Mouse (Mus musculus) heart, embryonic 16.5 days (tissue): ENCODE results near the gene Olfr1228. TPM values are rescaled to one million over a fixed set of nuclear protein-coding genes. Genes with fewer than 3 reads are reported as not detected.

Source experiments
- ATAC-seq: fragments of 200-750 bp; cut with Nextera tagmentation; replicated peaks from 2 replicates; pipeline ENCODE4 v1.8.0; 2017; ENCODE audit warnings: moderate number of reproducible peaks; ENCODE audit not compliant: insufficient read depth, low FRiP score; ENCODE audit errors: extremely low read depth
- H3K27ac ChIP-seq: fragments of 300-500 bp; sonication (generic); 2 replicates; pipeline ENCODE4 v1.5.1; 2014; ENCODE audit warnings: mild to moderate bottlenecking, low read length, control low read depth, moderate library complexity
- H3K27me3 ChIP-seq: fragments of 300-500 bp; sonication (generic); 2 replicates; pipeline ENCODE4 v1.6.1; 2014; ENCODE audit warnings: low read length, mixed read lengths; ENCODE audit not compliant: control insufficient read depth, insufficient read depth
- H3K36me3 ChIP-seq: fragments of 300-500 bp; sonication (generic); 2 replicates; pipeline ENCODE4 v1.6.1; 2014; ENCODE audit not compliant: control insufficient read depth, insufficient read depth
- H3K4me1 ChIP-seq: fragments of 300-500 bp; sonication (generic); 2 replicates; pipeline ENCODE4 v1.6.1; 2014; ENCODE audit warnings: low read length, mixed read lengths; ENCODE audit not compliant: control insufficient read depth, insufficient read depth
- H3K4me2 ChIP-seq: fragments of 300-500 bp; sonication (generic); 2 replicates; pipeline ENCODE4 v1.6.1; 2014; ENCODE audit warnings: low read depth, mild to moderate bottlenecking, control low read depth, low read length
- H3K4me3 ChIP-seq: fragments of 300-500 bp; sonication (generic); 2 replicates; pipeline ENCODE4 v1.5.1; 2014; ENCODE audit warnings: mild to moderate bottlenecking, control low read depth, low read length
- H3K9ac ChIP-seq: fragments of 300-500 bp; sonication (generic); 2 replicates; pipeline ENCODE4 v1.6.1; 2014; ENCODE audit warnings: low read length, control low read depth
- H3K9me3 ChIP-seq: fragments of 300-500 bp; sonication (generic); replicated peaks from 2 replicates; pipeline ENCODE4 v1.6.1; 2016; ENCODE audit warnings: low read length; ENCODE audit not compliant: control insufficient read depth
- WGBS: fragments of 180-500 bp; shearing (Covaris S2); extraction: QIAGEN DNeasy Blood & Tissue Kit; methylation state at CpG from one replicate; pipeline ENCODE4 v1.1.7; 2014; 5-methylcytosine and 5-hydroxymethylcytosine counted together
- polyA plus RNA-seq: library from polyadenylated mRNA; unstranded; fragments of >200 nt; fragmentation: Nextera tagmentation; extraction: Ambion mirVana; gene quantifications from 2 replicates; pipeline ENCODE4 v1.2.1, GENCODE M21; 2015

Olfr1228 gene
- polyA plus RNA-seq, result not detected in 2 replicates

DNA sequence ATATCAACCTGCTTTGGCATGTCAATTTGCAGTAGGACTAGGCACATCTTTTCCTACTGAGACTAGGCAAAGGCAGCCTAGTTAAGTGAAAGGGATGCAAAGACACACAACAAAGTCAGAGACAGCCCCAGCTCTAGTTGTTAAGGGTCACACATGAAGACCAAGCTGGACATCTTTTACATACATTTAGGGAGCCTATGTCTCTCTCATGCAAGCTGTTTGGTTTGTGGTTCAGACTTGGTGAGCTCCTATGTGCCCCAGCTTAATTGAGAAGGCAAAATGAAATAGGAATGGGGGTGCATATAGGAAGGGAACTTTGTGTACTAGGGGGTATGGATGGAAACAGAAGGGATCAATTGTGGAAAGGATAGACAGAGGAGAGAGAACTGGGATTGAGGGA lies at the start of gene Olfr1228:
Olfr1228 (minus strand) TSS at position 101 of the 400 bp plus-strand sequence.
- Histone ChIP-seq H3K36me3 (no peaks in the 10 kb centered on the region), H3K4me2 (no peak within 1 kb of the TSS)

GRCm38 (mm10) chr2:89297168-89297567 lies 43.3 kb upstream of the Olfr1228 start, which contains the start of gene Olfr1230:
TSS of gene Olfr1230 (minus strand) at chr2:89297268.
- Histone ChIP-seq H3K9ac (no peak within 1 kb of the TSS), H3K27ac (no peak within 1 kb of the TSS), H3K36me3 (no peaks in the 10 kb centered on the region), H3K4me1 (no peaks in the 10 kb centered on the region), H3K27me3 (no peaks in the 10 kb centered on the region), H3K9me3 (no peaks in the 10 kb centered on the region), H3K4me2 (no peak within 1 kb of the TSS), H3K4me3 (no peak within 1 kb of the TSS)
- no peak for ATAC-seq
- 80% methylated on average over 1 of the region's 1 CpGs for WGBS

More for the DNA sequence above, at the start of gene Olfr1228:
- Histone ChIP-seq H3K4me1 (no peaks in the 10 kb centered on the region), H3K27ac (no peak within 1 kb of the TSS), H3K9me3 (no peaks in the 10 kb centered on the region), H3K9ac (no peak within 1 kb of the TSS), H3K27me3 (no peaks in the 10 kb centered on the region), H3K4me3 (no peak within 1 kb of the TSS)
- no peak for ATAC-seq

DNA sequence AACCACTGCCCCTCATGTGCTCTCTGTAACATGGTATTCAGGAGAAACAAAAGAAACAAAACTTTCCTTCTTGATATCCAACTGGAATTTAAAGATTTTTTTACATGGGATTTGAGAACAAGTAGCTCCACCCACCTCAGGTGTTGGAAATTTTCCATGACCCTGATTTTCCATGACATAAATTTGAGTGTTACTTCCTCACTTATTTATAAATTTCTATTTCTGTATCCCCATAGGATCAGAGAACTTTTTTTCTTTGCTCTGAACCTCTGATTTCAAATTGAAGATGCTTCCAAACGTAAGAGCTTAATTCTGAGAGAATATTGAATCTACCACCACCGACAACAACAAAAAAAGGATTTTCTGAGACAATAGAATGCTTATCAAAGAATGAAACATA lies 34.1 kb upstream of the Olfr1228 start, which contains the start of gene Olfr1229:
Olfr1229 (minus strand) TSS at position 101 of the 400 bp plus-strand sequence.
- no peak for ATAC-seq

DNA sequence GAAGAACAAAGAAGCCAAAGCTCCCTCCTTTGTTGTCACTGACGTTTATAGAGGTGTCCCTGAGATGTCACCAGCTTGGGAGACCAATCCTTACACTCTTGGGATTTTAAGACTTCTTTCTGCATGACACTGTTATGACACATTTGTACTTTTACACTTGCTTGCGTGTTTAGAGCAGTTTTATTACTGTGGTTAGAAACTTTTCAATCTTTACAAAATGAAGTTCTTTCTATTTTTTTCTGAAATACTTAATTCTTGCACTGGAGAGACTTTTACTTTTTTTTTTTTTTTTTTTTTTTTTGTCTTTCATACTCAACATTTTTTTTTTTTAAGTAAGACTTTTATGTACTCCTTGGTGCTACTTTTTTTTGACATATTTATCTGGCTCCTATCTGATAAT lies 53.9 kb downstream of the Olfr1228 start, which contains the start of gene Olfr1226:
Olfr1226 (minus strand) TSS at position 101 of the 400 bp plus-strand sequence.
- Histone ChIP-seq H3K9ac (no peak within 1 kb of the TSS), H3K27ac (no peak within 1 kb of the TSS), H3K9me3 (no peaks in the 10 kb centered on the region), H3K4me2 (no peak within 1 kb of the TSS), H3K4me3 (no peak within 1 kb of the TSS), H3K27me3 (no peaks in the 10 kb centered on the region), H3K36me3 (no peaks in the 10 kb centered on the region), H3K4me1 (no peaks in the 10 kb centered on the region)
- WGBS, result 52% methylated on average over 2 of the region's 2 CpGs
- ATAC-seq, result no peak

More for the DNA sequence above, 34.1 kb upstream of the Olfr1228 start, which contains the start of gene Olfr1229:
- WGBS, result 69% methylated on average over 2 of the region's 2 CpGs
- no peak within 1 kb of the TSS for H3K4me2 ChIP-seq
- H3K27me3 ChIP-seq, result no peaks in the 10 kb centered on the region
- H3K4me3 ChIP-seq, result no peak within 1 kb of the TSS
- no peaks in the 10 kb centered on the region for H3K4me1 ChIP-seq
- no peak within 1 kb of the TSS for H3K9ac ChIP-seq
- H3K36me3 ChIP-seq, result no peaks in the 10 kb centered on the region
- no peak within 1 kb of the TSS for H3K27ac ChIP-seq
- H3K9me3 ChIP-seq, result no peaks in the 10 kb centered on the region

Other genes with a start within 250 kb of the Olfr1228 start
- not detected in 2 replicates for gene Olfr1215, start 247.1 kb downstream of the Olfr1228 start, polyA plus RNA-seq
- gene Olfr1216, start 235.7 kb downstream of the Olfr1228 start, polyA plus RNA-seq, result not detected in 2 replicates
- gene Olfr1217, start 222.0 kb downstream of the Olfr1228 start, polyA plus RNA-seq, result not detected in 2 replicates
- gene Olfr1218, start 192.9 kb downstream of the Olfr1228 start, polyA plus RNA-seq, result not detected in 2 replicates
- gene Olfr1219, start 170.5 kb downstream of the Olfr1228 start, polyA plus RNA-seq, result not detected in 2 replicates
- gene Olfr1220, start 147.2 kb downstream of the Olfr1228 start, polyA plus RNA-seq, result not detected in 2 replicates
- gene Olfr1221, start 136.8 kb downstream of the Olfr1228 start, polyA plus RNA-seq, result not detected in 2 replicates
- gene Olfr1222, start 121.0 kb downstream of the Olfr1228 start, polyA plus RNA-seq, result not detected in 2 replicates
- not detected in 2 replicates for gene Olfr1223, start 102.5 kb downstream of the Olfr1228 start, polyA plus RNA-seq
- gene Olfr1224-ps1, start 90.0 kb downstream of the Olfr1228 start, polyA plus RNA-seq, result not detected in 2 replicates
- not detected in 2 replicates for gene Olfr1225, start 79.4 kb downstream of the Olfr1228 start, polyA plus RNA-seq
- not detected in 2 replicates for gene Olfr1226, start 54.0 kb downstream of the Olfr1228 start, polyA plus RNA-seq
- gene Olfr1229, start 34.0 kb upstream of the Olfr1228 start, polyA plus RNA-seq, result not detected in 2 replicates
- gene Olfr1230, start 43.2 kb upstream of the Olfr1228 start, polyA plus RNA-seq, result not detected in 2 replicates
- gene Olfr1231, start 53.0 kb upstream of the Olfr1228 start, polyA plus RNA-seq, result not detected in 2 replicates
- gene Olfr1232, start 75.6 kb upstream of the Olfr1228 start, polyA plus RNA-seq, result not detected in 2 replicates
- gene Olfr1233, start 88.3 kb upstream of the Olfr1228 start, polyA plus RNA-seq, result not detected in 2 replicates
- not detected in 2 replicates for gene Olfr1234, start 110.8 kb upstream of the Olfr1228 start, polyA plus RNA-seq
- gene Olfr1238, start 155.6 kb upstream of the Olfr1228 start, polyA plus RNA-seq, result not detected in 2 replicates
- not detected in 2 replicates for gene Olfr1239, start 166.3 kb upstream of the Olfr1228 start, polyA plus RNA-seq
- not detected in 2 replicates for gene Olfr1240, start 188.9 kb upstream of the Olfr1228 start, polyA plus RNA-seq
- not detected in 2 replicates for gene Olfr1241, start 233.1 kb upstream of the Olfr1228 start, polyA plus RNA-seq
- not detected in 2 replicates for gene Olfr1242, start 244.3 kb upstream of the Olfr1228 start, polyA plus RNA-seq